Mouse (Mus musculus) thymus, postnatal 4 days (tissue): ENCODE data around the gene Dtx2.

Experiments used
- DNase-seq: peaks from one replicate; pipeline ENCODE4 v3.0.0; 2021

Dtx2 gene

DNA sequence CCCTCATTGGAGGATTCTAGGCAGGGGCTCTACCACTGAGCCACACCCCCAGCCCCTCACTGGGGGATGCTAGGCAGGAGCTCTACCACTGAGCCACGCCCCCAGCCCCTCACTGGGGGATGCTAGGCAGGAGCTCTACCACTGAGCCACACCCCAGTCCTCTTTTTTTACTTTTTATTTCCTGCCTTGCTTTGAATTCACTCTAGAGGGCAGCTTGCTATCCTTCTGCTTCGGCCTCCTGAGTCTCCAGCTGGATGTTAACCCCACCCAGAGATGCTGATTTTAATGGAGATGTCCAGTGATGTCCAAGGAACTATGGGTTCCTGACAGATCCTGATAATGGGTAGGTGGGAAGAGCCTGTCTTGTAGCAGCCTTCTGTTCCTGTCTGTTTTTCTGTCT, 74.8 kb downstream of the Dtx2 start:
- DNase-seq = no peak

DNA sequence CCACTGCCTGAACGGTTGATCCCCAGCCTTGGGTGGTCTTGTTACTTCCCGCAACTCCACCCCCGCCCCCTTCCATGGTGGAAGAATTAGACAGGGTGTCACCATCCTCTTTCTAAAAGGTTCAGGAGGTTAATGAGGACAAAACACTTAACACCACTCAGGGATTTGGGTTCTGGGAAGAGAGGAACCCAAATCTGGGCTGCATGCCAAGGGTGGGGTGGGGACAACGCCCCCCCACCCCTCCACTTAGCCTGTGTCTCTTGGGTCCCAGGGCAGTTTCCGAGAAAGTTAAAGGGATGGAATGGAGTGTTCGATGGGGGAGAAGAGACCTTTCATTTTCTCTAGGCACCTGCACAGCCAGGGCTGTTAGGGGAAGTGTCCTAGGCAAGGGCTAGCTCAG, 78.5 kb downstream of the Dtx2 start:
- DNase-seq = no peak

DNA sequence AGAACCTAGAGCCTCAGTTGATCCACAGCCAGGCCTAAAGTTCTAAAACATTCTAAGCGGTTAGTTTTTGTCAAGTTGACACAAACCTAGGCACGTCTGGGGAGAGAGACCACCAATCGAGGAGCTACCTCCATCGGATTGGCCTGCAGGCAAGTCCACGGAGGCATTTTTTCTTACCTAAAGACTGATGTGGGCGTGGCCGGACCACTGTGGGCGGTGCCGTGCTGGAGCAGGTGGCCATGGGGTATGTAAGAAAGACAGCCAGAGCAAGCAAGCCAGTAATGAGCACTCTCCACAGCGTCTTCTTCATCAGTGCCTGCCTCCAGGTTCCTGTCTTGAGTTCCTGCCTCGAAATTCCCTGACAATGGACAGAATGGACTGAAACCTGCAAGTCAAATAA, 78.9 kb downstream of the Dtx2 start:
- no peak for DNase-seq

DNA sequence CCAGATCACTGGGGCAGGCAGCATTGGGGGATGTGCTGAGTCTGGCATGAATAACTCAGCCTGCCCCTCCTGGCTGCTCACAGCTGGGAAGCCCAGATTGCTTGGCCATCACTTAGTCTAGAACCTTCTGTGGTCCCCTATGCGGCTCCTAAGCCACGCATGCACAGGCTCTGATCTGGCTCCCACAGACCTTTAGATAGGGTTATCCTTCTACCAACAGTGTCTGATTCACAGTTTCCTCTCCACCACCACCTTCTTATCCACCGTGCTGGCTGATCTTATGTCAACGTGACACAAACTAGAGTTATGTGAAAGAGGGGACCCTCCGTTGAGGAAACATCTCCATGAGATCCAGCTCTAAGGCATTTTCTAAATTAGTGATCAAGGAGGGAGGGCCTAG, 80.5 kb downstream of the Dtx2 start:
- no peak for DNase-seq

DNA sequence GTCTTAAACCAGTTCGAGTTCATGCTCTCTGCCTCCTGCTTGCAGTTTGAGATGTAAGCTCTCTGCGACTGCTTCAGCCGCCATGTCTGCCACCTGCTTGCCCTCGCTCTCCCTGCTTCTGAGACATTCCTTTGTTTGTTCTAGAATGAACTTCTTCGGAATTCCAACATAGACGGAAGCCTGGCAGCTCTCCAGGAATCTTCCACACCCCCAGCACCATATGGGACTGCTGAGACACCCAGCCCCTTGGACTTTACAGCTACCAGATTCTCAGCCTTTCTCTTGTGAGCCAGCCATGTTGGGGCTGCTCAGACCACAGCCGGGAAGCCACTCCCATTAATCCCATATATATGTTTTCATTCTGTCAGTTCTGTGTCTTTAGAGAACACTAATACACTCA, 81.7 kb downstream of the Dtx2 start:
- no peak for DNase-seq

DNA sequence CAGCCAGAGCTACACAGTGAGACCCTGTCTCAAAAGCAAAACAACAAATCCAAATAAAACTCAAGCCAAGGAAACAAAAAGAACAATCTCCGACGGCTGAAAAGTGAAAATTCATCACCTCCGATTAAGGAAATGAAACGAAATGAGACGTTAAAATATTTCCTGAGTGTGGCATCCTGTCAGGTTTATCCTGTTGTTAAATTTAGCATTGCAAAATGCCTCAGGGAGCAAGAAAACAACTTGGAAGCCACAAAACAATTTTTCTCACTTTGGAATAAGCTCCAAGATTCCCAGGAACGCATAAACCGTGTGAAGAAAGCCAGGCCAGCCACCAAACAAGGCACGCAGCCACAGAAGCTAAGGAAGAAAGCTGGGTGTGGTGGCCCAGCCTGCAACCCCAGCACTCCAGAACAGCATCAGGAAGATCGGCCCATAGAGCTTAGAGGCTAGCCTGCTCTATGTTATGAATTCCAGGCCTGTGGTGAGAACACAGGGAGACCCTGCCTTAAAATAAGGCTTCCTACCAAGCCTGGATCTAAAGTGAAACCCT, 82.5 kb downstream of the Dtx2 start:
- DNase-seq = no peak

DNA sequence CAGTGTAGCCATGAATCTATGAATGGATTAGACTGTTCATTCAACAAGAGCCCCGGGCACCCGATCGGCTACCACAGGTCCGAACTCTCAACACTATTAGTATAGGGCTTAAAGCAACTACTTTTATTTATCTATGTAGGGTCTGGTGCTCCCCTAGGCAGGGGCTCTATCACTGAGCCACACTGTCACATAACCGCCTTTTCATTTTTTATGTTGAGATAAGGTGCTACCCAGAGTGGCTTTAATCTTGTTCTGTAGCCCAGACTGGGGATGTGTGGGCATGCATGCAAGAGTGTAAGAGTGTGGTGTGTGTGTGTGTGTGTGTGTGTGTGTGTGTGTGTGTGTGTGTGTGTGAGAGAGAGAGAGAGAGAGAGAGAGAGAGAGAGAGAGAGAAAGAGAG, 83.5 kb downstream of the Dtx2 start:
- no peak for DNase-seq

DNA sequence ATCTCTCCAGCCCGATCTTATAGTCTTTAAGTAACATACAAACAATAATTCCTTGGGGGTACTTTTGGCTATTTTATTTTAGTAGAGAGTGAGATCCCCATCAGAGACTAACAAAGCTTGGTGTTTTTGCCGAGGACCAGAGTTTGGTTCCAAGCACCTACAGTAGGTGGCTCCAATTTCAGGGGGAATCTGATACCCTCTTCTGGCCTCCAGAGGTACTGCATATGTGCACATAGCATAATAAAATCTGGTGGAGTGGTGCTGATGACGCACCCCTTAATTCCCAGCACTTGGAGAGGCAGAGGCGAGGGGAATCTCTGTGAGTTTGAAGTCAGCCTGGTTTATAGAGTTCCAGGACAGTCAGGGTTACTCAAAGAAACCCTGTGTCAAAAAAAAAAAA, 87.7 kb downstream of the Dtx2 start:
- no peak for DNase-seq
